Mouse (Mus musculus) left cerebral cortex, adult 18-20 months (tissue): ENCODE measurements around the gene Aoc2. TPM values are rescaled to one million over a fixed set of nuclear protein-coding genes. Genes with fewer than 3 reads are reported as not detected.
A peak's percentile ranks its signal among the peaks of the same experiment; 100 is the strongest.
"Not testable (repeated sequence)": the region's sequence is repeated elsewhere in the genome, so short reads cannot be mapped to it uniquely, and the experiment has no call there.

ENCODE experiments used
- DNase-seq, 2 experiments: peaks; one replicate each; pipeline ENCODE4 v3.0.0; 2021 to 2022; ENCODE audit warnings: low spot score in 2 of 2, mixed read lengths in 1 of 2
- total RNA-seq, 2 experiments: library from RNA; stranded (reverse); gene quantifications; 2 replicates each; pipeline ENCODE4 v1.2.3; 2021

Aoc2 gene
- total RNA-seq, 2 experiments from 2014 or later = 5.4 to 6.9 TPM

DNA sequence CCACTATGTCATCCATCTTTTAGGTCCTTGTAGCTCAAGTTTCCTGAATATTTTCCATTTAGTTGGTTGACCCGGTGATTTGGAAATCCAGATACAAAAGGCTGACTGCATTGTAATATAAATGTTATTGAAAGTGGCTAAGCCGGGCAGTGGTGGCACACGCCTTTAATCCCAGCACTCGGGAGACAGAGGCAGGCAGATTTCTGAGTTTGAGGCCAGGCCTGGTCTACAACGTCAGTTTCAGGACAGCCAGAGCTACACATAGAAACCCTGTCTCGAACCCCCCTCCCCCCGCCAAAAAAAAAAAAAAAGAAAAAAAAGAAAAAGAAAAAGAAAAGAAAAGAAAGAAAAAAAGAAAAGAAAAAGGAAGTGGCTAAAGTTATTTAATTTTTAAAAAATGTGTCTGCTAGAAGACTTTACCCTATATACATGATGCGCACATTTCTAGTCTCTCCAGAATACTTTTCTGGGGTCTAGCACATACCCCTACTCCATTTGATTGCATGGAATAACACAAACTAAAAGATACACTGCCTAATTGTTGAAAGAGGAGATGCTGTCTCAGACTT lies 9.7 kb upstream of the Aoc2 start:
- no peak for DNase-seq

DNA sequence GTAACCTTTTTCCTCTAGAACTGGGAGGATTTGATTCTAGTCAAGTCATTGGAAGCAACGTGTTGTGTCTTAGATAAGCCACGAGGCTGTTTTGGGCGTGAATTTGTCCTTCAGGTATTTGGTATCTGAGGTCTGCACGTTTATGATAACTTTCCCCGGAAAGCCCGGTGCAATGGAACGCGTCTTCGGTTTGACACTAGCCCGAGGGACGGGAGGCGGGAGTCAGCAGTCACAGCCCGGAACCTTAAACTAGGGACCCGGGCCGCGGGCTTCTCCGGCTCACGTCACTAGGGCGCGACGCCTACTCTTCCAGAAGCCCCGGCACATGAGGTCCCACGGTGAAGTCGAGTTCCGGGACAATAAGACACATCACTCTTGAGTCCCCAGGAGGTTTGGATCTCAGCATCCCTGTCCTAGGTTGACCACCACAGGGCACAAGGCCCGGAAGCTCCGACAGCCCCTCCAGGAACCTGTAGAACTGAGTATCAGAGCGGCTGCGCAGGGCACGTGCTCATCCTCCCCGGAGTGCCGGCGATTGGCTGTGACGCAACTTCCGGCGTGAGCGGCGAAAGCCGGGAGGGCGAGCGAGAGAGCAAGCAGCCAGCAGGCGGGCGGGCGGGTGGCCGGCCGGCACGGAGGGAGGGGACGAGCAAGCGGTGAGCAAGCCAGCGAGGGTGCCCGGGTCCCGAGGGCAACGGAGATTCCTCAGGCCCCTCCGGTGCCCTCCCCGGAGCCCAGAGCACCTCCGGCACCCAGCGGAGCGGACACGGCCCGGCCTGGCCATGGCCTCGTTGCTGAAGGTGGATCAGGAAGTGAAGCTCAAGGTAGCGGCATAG lies 9.0 kb upstream of the Aoc2 start, which contains the start of gene Psme3:
Gene Psme3 (plus strand): TSS at position 549 of the 836 bp plus-strand sequence.
- peak; percentile 92 to 96 for DNase-seq

DNA sequence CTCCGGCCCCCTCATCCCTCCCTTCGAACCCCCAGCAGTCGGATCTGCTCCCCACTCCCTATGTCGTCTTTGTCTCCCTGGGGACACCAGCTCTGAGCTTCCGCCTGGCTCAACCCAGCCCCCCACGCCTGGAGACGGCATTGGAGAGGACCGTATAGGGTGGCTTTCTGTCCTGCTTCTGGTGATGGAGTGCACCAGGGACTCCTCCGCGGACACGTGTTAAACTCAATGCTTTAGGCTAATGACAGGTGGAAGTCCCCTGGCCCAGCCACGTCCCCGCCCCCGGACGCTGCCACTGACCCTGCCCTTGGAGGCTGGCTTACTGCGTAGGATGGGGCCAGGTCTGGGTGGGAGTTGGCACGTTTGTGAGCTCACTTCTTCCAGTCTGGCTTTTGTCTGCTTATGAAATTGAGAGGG lies 8.4 kb upstream of the Aoc2 start:
- DNase-seq = no peak

DNA sequence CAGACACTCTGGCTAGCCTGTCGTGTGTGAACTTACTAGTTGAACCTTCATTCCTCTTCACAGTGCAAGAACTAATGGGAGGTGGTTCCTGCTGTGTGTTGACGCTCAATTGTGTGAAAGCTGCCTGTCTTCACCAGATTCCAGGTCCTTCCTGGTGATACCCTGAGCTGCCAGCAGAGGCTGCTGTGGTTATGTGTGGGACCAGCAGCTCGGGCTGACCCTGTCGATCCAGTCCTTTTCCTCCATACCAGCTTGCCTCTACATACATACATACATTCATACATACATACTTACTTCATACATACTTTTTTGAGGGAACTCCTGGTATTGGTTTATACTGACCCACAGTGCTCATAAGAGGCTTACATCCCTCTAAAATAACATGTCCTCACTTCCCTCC lies 1.3 kb upstream of the Aoc2 start:
- DNase-seq = peak; percentile 71 to 73

DNA sequence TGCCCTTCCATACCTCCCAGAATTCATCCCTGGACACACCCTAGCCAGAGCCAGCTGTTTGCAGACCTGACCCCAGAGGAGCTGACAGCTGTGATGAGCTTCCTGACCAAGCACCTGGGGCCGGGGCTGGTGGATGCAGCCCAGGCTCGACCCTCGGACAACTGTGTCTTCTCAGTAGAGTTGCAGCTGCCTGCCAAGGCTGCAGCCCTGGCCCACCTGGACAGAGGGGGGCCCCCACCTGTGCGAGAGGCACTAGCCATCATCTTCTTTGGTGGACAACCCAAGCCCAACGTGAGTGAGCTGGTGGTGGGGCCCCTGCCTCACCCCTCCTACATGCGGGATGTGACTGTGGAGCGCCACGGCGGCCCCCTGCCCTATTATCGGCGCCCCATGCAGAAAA lies 338 bp downstream of the Aoc2 start:
- not testable (repeated sequence) for DNase-seq

DNA sequence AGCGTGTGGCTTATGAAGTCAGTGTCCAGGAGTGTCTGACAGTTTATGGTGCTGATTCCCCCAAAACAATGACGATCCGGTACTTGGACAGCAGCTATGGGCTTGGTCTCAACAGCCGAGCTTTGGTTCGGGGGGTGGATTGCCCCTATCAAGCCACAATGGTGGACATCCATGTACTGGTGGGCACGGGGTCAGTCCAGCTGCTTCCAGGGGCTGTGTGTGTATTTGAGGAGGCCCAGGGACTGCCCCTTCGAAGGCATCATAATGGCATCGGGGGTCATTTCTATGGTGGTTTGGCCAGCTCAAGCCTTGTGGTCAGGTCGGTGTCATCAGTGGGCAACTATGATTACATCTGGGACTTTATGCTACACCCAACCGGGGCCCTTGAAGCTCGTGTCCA lies 1.3 kb downstream of the Aoc2 start:
- DNase-seq = no peak

DNA sequence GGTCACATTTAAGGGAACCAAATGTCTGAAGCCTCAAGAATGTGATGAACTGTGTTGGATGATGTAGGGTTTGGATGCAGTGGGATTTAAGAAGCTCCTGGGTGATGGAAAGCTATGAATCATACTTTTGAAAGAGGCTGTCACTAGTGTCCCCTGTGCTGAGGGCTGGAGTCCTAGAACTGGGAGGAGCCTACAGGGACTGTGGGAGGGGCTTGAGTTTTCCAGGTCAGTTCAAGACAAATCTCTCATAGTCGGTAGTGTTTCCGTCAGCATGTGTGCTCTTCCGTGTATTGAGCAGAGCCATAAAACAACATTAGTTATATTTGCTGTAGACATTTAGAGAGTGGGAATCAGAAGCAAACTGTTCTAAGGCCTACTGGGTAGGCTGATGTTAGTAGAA lies 2.4 kb downstream of the Aoc2 start:
- DNase-seq = no peak

DNA sequence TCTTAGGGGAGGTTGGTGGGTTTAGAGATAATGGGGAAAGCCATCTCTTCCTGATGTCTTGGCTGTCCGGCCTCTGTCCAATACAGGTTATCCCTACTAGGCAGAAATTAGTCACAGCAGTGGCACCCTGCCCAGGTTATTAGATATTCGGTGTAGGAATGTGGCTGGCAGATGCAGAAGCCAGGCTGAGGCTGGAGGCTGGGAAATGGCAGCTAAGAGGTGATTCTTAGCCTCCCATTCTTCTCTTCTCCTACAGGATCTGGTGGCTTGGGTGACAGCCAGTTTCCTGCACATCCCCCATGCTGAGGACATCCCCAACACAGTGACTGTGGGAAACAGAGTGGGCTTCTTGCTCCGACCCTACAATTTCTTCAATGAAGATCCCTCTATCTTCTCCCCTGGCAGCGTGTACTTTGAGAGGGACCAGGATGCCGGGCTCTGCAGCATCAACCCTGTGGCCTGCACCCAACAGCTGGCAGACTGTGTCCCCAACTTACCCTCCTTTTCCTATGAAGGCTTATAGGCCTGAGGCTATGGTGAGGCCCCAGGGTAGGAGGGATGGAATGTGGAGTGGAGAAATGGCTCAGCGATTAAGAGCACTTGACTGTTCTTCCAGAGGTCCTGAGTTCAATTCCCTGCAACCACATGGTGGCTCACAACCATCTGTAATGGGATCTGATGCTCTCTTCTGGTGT lies 4.2 kb downstream of the Aoc2 start:
- DNase-seq = peak in 1 of 2 experiments; percentile 32

DNA sequence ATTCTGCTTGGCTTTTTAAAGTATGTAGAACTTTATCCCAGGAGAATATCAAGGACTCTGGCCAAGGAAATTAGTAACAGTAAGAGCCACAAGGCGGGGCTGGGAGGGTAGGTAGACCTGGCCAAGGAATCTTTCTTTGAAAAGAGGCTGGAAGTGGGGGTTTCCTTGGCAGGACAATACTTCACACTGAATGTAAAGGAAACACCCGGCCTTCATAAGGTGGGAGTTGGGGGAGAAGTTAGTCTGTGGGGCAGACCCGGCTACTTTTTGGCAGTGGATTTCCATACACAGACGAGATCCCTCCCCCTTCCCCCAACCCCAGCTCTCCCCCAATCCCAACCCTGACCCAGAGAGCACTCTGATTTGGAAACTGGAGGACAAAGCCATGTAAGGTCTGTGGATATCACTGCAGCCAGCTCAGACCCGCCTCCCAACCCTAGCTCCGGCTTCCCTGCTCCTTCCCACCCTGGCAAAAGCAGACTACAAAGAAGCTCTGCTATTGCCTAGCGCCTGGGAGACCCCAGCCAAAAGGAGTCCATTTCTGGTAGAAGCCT lies 5.6 kb downstream of the Aoc2 start, which contains the start of gene Aoc3:
Gene Aoc3 (plus strand): TSS at position 235 of the 554 bp plus-strand sequence.
- no peak for DNase-seq

DNA sequence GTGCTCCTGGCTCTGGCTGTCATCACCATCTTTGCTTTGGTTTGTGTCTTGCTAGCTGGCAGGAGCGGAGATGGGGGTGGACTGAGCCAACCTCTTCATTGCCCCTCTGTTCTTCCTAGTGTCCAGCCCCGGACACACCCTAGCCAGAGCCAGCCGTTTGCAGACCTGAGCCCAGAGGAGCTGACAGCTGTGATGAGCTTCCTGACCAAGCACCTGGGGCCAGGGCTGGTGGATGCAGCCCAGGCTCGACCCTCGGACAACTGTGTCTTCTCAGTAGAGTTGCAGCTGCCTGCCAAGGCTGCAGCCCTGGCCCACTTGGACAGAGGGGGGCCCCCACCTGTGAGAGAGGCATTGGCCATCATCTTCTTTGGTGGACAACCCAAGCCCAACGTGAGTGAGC lies 6.1 kb downstream of the Aoc2 start:
- DNase-seq = not testable (repeated sequence)

DNA sequence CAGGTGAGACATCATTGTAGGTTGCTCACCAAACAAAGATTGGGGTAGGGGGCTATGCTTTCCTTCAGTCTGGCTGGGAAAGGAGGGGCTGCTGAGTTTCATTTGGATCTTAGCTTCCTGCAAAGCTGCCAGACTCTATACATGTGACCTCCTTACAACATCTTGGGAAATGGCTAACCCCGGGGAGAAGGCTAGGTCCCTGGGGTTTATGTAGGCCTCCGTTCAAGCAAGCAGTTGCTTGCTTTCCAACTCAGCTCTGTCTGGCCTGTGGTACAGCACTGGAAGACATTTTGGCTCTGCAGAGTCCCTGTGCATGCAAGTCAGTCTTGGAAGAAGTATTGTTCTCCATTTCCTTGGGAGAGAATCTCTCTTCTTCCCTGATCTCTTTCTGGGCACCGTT lies 7.7 kb downstream of the Aoc2 start:
- no peak for DNase-seq

DNA sequence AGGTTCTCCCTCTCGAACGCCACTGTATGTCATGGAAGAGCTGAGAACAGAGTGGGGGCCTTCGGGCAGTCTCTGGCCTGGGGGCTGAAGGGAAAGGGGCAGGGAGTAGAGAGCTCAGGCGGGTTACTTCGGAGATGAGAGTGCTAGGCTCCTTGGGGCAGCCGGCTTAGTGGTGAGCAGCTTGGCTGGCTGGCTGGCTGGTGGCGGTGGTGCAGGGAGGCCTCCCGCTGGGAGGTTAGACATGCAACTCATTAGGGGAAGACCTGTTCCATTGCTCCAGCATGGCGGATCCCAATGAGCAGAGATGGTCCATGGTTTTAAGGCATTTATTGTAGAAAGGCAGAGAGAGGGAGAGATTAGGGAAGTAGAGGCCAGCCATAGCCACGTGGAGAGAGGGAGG lies 9.2 kb downstream of the Aoc2 start:
- DNase-seq = no peak

DNA sequence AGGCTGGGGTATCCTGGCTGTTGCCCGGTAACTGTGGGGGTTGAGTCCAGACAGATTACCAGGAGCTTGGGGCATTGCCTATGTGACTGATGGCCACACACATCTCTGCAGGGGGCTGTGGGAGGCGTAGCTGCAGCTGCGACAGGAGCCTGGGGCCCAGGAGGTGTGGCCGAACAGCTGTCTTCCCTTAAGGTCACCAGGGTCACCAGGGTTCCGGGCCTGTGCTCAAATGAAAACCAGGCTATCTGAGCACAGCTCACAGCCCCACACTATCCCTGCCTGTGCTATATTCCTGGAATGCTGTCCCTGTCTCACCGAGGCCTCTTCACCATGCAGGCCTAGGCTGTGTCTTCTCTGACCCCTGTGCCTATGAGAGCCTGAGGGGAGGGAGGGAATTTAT lies 9.7 kb downstream of the Aoc2 start:
- DNase-seq = no peak

DNA sequence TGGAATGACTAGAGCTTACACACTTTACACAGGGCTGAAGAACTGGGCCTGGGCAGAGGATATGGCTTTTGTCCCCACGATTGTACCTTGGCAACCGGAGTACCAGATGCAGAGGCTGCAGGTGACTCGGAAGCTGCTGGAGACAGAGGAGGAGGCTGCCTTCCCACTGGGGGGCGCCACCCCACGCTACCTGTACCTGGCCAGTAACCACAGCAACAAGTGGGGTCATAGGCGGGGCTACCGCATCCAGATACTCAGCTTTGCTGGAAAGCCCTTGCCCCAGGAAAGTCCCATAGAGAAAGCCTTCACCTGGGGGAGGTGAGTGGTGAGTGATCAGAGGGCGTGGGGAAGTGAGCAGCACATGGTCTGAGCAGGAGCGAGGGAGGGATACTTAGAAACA lies 10.8 kb downstream of the Aoc2 start:
- DNase-seq = no peak

DNA sequence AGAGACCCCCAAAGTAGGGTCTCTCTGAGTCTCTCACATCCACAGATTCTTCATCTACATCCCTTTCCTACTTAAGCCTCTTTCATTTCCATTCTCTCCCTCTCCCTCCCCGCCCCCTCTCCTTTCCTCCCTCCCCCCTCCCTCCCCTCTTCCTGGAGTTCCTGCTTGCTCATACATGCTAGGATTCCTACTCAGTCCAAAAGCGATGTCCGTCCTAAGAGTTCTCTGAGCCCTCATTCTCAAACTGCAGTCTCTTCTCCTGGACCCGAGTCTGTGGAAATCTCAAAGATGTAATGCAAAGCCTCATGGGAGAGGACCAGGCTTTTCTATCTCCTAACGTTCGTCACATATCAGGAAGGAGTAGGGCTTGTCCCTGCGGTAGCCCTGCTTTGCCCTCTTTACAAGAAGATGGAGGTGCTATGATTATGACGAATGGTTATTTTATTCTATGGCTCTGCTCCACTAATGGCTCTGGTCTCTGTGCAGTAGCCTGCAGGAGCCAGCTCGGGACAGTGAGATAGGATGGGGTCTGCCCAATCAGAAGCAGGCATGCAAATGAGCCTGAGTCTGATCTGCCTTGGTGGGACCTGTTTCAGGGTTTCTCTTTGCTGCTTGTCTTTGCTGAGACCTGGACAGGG lies 13.4 kb downstream of the Aoc2 start:
- DNase-seq = no peak

DNA sequence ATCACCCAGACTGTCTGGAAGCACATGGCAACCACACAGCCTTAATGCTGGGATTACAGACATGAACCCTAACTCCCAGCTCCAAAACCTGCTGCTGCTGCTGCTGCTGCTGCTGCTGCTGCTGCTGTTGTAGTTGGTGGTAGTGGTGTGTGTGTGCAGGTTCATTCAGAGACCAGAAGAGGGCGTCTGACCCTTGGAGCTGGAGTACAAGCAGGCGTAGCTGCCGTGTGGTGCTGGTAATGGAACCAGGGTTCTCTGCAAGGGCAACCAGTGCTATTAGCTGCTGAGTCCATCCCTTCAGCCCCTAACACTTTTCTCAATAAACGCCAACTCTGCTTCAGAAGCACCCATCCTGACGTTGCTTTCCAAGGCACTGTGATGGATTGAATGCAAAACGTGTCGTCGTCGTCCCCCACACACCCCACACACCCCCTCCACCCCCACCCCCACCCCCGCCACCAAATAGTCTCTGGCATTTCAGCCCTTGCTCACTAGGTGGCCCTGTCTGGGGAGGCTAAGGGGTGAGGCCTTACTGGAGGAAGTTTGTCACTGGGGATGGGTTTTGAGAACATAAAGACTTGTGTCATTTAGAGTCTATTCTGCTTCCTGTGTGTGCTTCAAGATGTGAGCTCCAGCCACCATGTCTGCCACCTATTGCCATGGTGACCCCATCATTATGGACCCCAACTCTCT lies 22.4 kb downstream of the Aoc2 start:
- no peak for DNase-seq

DNA sequence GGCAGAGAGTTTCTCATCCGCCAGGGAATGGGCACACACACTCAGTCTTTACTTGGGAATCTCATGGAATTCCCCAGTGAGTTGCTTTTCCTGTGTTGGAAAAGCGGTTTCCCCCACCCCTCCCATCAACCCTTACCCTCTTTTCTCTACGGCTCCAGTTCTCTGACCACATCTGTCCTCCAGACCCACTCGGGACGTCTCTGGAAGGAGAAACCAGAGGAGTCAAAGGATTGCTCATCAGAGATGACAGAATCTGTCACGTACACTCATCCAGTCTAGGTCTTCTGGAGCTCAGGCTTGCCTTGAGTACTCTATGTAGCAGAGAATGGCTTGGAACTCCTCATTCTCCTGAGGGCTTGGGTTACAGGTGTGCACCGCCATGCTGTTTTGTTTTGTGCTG lies 23.9 kb downstream of the Aoc2 start:
- no peak for DNase-seq

DNA sequence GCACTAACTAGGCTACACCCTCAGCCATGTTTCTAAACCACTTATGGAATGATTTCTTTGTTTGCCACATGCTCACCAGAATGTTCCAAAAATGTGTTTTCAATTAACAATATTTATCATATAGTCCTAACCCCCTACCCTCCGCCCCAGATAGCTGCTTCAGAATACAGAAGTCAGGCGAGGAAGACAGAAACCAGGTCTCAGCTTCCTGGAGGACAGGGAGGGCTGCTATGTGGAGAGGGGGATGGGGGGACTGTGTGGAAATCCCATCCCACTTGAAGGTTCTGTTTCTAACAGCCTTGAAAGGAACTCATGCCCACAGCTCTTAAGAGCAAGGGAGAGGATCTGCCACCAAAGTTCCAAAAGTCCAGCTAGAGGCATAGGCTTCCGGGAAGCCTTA lies 24.4 kb downstream of the Aoc2 start:
- DNase-seq = no peak

DNA sequence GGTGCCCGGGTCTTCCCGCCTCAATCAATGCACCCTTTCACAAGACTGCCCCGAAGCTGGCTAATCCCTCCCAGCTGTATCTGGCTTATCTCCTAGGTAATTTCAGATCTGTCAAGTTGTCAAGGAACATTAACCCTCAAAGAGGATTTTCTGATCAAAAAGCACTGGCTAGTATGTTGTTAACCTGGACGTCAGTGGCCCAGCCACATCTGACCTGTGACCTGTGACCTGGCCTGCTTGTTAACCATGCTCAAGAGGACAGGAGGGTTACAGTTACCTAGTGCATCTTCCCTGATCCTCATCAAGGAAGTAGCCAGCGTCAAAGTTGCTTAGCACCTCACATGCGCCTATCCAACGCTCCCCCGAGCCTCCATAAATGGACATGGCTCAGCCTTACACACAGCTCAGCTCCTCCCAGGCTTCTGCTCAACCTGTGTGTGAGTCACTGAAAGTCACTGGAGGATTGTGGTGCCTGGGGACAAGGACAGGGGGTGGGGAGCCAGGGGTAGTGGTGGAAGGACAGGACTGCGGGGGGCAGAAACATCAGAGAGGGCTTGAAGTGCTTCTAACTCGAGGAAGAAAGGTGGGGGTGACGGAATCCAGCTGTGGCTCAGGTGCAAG lies 26.3 kb downstream of the Aoc2 start:
- no peak for DNase-seq

DNA sequence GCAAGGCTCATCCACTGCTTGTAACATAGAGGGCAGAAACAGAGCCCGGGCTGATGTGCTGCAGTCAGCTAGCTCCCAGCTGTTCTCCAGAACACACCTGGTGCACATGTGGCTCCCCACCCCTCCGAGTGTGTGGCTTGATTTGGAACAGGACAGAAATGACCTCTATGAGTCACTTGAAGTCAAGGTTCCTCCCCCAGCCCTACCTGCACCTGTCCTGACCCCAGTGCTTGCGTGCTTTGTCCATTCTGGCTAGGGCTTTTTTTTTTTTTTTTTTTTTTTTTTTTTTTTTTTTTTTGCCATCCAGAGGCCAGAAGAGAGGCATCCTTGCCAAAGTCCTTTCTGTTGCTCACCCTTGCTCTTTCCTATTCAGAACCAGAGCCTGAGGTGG lies 26.9 kb downstream of the Aoc2 start:
- DNase-seq = no peak
